Mouse (Mus musculus): Measurements from ENCODE around the gene Mrc2.

- TF ChIP-seq CTCF (IDR thresholded peaks at IDR 0.05; ENCODE audit: borderline replicate concordance, insufficient read depth, low read depth, low read length) (no peak), POLR2A (IDR thresholded peaks at IDR 0.05; ENCODE audit: borderline replicate concordance, insufficient read depth, low read length) (no peak)
Measured at GRCm38 (mm10) chr11:105369526-105370386, 77.3 kb downstream of the Mrc2 start.

Measured in cerebellum, adult 2 months (tissue).